Mouse (Mus musculus): ENCODE results near the gene Rmnd5b.
"Not testable (repeated sequence)": the region's sequence is repeated elsewhere in the genome, so short reads cannot be mapped to it uniquely, and the experiment has no call there.

Rmnd5b gene

DNA sequence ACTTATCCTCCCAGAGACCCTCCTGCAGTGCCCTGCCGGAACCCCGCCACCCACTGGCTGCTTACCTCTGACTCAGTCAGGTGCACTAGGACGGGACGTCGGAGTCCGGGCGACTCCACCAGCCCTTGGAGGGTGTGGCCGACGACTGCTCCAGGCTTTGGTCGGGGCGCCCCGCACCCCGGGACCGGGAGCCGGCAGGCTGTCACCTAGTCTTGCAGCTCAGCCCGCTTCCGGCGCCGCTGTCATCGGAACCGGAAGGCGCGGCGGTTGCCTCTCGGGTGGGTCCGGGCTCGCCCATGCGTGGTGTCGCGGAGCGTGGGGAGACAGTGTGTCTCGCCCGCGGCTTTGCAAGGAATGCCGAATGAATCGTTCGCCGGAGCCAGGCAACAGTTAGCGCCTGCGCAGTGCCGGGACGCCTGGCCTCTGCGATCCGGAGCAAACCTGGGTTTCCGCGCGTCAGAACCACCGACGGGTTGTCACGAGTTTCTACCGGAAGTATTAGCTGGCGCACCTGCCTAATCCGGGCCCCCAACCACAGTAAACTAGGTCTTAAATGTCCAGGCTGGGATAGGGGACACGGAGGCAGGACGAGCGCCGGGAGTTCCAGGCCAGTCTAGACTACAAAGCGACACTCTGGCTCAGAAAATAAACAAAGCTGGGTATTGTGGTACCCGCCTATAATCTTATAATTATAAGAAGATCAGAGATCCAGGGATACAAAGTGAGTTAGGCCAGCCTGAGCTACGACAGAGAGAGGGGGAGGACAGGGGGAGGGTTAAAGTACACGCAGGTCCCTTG is at the start of gene Rmnd5b:
Gene Rmnd5b, minus strand, starts transcription at position 372 of the 798 bp plus-strand sequence.
- DNase-seq (ENCODE audit: low spot score in 2 of 2): peak; percentile 89 to 90

DNA sequence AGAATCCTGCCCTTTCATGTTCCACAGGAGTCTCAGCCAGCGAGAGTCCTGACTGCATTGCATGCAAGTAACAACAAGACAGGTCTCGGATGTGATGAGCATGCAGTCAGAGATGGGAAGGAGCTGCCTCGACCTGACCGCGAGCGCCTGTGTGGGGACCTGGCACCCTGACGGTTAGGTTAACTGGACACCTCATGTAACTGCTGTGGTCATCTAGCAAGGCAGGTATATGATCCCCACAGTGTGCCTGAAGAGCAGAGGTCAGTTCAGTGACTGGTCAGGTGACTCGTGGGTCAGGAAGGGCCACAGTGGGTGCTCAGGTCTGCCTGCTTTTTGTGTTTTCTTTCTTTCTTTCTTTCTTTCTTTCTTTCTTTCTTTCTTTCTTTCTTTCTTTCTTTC is 46.3 kb upstream of the Rmnd5b start:
- no peak for DNase-seq (ENCODE audit: low spot score in 2 of 2)

DNA sequence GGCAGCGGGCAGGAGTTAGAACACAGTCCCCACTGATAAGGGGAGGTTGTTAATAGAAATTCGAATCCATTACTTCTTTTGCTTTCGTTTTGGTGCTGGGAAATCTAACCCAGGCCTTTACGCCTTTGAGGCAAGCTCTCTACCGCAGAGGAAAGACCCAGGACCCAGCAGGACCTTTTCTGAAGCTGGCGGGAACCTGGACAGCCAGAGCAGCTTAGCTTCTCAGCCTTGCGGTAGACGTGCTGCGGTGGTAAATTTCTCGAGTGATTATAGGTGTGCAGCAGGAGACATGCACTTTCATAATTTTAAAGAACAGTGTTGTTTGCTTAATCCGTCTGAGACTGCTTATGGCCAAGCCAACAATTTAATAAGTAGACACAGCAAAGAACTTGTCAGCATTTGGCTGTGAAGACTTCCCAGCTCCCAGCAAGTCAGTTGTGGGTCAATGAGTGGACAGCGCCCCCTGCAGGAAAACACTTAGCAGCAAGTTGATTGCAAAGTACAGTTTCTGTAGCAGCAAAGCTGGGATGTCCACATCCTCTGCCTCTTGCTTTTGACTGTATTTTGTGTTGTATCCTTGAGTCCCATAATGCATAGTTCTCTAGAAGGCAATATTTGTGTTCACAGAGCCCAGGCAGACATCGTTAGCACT is 45.8 kb upstream of the Rmnd5b start:
- peak; percentile 50 to 82 for DNase-seq (ENCODE audit: low spot score in 2 of 2)

DNA sequence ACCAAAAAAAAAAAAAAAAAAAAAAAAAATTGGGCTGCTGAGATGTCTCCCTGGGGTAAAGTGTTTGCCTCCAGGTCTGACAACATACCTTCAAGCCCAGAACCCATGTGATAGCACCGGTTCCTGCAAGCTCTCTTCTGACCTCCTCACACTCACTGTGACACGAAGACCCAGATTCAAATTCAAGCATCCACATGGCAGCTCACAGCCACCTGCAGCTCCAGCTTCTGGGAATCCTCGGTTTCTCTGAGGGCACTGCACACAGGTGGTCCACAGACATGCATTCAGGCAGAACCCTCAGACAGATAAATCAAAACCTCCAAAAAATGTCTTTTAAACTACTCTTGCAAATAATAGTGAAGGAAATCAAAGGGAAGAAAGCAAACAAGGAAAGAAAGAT is 43.8 kb upstream of the Rmnd5b start:
- no peak for DNase-seq (ENCODE audit: low spot score in 2 of 2)

DNA sequence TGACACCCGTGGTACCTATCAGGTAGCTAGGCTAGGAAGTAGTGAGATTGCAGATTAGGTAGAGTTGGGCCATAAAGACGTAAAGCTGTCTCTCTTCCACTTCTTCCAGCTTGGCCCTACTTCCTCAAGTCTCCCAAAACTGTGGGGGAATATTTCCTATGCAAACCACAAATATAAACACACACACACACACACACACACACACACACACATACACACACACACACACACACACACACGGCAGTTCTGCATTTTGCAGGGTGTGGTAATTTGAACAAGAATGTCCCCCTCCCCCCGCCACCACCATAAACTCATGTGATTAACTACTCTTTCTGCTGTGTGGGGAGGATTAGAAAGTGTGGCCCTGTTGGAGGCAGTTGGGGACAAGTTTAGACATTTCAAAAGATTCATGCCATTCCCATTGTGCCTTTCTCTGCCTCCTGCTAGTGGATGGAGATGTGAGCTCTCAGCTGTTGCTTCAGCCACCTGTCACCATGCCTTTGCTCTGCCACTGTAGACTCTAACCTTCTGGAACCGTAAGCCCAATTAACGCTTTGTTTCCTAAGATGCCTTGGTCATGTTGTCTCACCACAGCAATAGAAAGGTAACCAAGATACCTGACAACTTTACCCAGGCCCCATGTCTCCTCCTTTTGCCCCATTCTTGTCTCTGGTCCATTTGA is 42.2 kb upstream of the Rmnd5b start:
- DNase-seq (ENCODE audit: low spot score in 2 of 2): no peak

DNA sequence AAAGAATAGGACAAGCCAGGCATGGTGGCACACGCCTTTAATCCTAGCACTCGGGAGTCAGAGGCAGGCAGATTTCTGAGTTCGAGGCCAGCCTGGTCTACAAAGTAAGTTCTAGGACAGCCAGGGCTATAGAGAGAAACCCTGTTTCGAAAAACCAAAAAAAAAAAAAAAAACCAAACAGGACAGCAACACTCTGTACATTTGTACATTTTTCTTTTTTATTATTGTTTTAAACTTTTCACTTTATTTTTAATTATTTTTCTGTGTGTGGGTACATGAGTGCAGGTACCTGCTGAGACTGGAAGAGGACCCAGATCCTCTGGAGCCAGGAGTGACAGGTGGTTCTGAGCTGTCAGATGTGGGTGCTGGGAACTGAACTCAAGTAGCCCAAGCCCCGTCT is 39.7 kb upstream of the Rmnd5b start:
- no peak for DNase-seq (ENCODE audit: low spot score in 2 of 2)

DNA sequence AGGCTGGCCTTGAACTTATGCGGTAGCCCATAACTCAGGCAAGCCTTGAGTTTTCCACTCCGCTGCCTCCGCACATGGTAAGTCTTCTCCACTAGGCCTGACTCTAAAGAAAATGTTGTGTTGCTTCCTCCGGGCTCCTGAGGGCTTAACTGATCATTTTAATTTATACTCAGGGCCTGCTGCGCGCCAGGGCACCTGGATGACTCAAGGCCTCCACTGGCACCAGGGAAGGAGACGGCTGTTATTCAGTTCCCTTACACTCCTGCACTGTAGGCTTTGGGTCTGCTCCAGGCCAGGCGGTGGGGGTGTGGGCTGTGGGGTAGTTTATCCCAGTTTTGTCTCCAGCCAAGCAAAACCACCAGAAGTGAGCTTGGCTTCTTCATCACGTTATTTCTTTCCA is 37.6 kb upstream of the Rmnd5b start:
- no peak for DNase-seq (ENCODE audit: low spot score in 2 of 2)

DNA sequence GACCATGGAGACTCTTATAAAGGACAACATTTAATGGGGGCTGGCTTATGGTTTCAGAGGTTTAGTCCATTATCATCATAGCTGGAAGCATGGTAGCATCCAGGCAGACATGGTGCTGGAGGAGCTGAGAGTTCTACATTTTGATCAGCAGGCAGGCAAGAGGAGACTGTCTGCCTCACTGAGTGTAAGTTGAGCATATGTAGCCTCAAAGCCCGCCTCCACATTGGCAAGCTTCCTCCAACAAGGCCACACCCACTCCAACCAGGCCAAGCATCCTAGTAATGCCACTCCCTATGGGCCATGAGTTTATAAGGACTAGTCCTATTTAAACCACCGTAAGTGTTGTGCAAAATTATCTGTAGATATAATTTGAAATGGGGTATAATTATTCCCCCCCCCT is 35.7 kb upstream of the Rmnd5b start:
- DNase-seq (ENCODE audit: low spot score in 2 of 2): no peak

DNA sequence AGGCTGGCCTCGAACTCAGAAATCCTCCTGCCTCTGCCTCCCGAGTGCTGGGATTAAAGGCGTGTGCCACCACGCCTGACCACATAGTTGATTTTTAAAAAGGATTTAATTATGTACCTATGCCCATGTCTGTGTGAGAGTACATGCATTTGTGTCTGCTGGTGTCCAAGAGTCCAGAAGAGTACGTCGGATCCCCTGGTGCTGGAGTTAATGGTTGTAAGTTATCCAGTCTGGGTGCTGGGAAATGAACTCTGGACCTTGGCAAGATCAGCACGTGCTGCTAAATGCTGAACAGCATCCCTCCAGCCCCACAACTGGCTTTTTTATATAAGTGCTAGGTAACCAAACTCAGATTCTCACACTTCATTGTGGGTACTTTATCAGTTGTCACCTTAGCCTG is 35.1 kb upstream of the Rmnd5b start:
- no peak for DNase-seq (ENCODE audit: low spot score in 2 of 2)

DNA sequence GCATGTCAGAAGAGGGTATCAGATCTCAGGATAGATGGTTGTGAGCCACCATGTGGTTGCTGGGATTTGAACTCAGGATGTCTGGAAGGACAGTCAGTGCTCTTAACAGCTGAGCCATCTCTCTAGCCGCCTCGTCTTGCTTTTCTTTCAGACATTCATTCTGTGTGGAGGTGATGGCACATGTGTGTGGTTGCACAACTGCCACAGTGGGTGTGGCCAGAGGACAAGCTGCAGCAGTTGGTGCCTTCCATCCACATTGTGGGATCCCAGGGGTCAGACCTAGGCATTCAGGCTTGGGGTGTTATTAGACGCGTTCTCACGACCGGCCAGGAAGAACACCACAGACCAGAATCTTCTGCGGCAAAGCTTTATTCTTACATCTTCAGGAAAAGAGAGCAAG is 29.1 kb upstream of the Rmnd5b start:
- not testable (repeated sequence) for DNase-seq (ENCODE audit: low spot score in 2 of 2)

DNA sequence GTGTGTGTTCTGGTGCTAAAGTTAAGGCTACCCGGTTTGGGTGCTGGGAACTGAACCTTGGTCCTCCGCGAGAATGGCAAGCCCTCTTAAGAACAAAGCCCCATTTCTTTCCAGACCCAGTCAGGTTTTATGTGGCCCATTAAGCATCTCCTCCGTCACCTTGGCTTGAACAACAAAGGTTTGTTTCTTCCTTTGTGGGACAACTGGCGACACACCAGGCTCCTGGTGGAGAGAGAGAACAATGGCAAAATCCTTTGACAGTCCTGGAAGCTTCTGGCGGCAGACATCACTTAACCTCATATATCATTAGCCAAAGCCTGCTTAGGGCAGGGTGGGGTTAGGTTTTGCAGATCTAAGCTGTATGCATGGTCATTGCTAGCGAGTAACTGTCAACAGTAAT is 26.9 kb upstream of the Rmnd5b start:
- DNase-seq (ENCODE audit: low spot score in 2 of 2): no peak

DNA sequence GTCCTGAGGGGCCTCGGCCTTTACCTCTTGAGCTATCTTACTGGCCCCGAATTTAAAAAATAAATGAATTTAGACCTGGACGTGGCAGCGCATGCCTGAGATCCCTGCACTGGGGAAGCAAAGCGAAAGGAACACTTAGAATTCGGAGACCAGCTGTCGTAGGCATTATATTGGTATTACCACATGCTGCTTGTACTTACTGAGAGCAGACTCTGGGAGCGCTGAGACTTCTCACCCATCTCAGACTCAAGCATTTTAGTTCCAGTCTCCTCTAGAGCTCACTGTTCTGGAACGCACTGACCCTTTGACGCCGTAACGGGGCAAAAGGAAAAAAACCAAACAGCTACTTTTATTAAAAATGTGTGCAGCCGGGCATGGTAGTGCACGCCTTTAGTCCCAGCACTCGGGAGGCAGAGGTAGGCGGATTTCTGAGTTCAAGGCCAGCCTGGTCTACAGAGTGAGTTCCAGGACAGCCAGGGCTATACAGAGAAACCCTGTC is 26.2 kb upstream of the Rmnd5b start:
- no peak for DNase-seq (ENCODE audit: low spot score in 2 of 2)

DNA sequence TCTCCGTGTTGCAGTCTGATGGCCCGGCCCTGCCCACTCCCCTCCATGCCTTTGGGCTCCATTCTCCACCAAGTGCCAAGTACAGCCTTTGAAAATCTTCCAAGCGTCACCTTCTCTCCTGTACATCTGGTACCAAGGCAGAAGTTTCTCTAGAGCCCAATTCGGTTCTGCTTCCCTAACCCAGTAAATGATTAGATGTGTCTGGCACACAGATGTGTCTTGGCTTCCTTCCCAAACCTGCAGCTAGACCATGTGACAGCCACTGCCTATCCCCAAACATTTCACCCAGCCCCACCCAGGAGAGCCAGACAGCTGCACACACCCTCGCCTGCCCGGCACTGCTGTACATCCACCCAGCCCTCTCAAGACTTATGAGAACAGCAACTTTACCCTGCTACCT is 23.0 kb upstream of the Rmnd5b start:
- DNase-seq (ENCODE audit: low spot score in 2 of 2): peak in 1 of 2 experiments; percentile 55

DNA sequence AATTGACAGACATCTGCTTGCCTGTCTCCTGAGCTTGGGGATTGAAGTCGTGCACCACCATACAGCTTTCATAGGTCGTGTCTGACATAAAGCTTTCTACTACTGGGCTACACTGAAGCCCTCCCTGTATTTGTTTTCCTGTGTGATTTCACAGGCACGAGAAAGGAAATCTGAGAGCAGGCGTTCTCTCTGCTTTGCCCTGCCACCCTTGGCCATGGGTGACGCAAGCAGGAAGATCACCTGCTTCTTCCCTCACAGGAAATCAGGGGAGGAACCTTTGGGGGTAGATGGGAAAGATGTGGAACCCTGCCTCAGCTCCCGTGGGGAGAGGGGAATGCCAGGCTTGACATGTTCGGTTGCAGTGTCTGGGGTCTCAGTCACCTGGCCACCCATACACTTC is 22.6 kb upstream of the Rmnd5b start:
- no peak for DNase-seq (ENCODE audit: low spot score in 2 of 2)

DNA sequence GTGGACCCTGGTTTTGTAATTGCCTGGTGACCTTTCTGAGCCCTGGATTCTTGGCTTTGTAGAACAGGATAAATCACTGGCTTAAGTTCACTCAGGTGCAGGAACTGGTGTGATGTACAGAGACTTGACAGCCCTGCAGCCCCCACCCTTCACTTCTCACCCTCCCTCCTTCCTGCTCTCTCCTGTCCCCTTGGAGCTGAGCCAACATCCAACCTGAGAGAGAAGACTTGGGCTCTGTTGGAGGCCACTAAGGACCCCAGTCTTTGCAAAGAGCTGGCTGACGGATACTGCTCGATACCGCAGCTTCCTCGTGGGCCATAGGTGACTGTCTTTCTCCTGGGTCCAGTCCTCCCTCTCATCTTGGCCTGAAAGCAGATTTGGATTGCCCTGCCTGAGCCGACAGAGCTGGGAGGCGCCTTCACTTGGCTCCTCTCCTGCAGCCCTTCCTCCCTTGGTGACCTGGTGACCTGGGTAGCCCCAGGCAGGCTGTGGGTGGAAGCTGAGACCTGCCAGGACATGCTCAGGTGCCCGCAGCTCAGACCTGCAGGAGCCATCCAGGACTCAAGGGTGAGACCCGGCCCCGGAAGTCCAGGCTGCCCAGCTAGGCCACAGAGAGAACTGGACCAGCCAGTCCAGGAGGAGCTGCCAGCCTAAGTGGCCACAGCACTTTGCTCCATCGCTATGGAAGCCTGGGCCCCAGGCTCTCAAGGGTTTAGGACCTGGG is 21.3 kb upstream of the Rmnd5b start:
- no peak for DNase-seq (ENCODE audit: low spot score in 2 of 2)

DNA sequence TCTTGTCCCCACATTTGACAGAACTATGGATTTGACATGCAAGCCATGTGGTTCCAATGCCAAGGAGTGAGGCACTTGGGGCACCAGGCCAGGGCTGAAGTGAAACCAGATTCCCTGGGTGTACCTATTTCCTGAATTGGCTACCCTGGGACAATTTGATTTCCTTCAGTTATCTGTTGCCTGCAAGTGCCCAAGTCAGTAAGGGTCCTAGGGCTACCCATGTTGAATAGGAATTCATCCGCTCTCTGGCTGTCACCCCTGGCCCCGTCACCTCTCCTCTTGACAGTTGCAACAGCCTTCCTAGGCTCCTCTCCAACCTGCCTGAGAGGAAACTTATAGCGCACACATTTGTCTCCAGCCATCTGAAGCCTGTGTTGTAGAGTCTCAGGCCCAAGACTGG is 19.2 kb upstream of the Rmnd5b start:
- DNase-seq (ENCODE audit: low spot score in 2 of 2): no peak

DNA sequence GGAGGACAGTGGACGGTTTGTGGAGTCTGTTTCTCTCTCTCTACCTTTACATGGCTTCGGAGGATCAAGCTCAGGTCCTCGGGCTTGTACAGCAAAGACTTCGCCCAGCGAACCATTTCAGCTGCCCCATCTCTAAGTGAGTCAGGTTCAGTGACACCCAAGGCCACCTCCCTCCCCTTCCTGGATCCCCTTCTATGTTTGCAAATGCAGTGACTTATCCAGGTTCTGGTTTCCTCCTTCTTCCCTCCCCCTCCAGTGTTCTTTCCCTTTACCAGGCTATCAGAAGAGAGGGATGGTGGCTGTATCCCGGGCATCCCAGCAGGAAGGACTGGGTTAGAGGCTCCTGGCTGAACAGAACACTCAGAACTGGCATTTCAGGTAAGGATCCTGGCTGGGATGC is 18.0 kb upstream of the Rmnd5b start:
- DNase-seq (ENCODE audit: low spot score in 2 of 2): no peak

DNA sequence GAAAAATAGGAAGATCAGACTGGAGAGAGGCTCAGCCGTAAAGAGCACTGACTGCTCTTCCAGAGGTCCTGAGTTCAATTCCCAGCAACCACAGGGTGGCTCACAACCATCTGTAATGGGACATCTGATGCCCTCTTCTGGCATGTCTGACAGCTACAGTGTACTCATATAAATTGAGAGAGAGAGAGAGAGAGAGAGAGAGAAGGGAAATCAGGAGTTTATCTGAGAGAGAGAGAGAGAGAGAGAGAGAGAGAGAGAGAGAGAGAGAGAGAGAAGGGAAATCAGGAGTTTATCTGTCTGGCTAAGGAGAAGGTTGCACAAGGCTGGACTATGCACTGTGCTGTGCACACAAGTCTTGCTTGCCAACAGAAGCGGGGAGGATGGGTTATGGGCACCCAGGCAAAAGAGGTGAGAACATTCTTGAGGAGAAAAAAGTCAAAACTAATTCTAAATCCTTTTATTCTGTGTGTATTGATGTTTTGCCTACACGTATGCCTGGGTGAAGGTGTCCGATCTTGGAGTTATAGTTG is 17.3 kb upstream of the Rmnd5b start:
- no peak for DNase-seq (ENCODE audit: low spot score in 2 of 2)

DNA sequence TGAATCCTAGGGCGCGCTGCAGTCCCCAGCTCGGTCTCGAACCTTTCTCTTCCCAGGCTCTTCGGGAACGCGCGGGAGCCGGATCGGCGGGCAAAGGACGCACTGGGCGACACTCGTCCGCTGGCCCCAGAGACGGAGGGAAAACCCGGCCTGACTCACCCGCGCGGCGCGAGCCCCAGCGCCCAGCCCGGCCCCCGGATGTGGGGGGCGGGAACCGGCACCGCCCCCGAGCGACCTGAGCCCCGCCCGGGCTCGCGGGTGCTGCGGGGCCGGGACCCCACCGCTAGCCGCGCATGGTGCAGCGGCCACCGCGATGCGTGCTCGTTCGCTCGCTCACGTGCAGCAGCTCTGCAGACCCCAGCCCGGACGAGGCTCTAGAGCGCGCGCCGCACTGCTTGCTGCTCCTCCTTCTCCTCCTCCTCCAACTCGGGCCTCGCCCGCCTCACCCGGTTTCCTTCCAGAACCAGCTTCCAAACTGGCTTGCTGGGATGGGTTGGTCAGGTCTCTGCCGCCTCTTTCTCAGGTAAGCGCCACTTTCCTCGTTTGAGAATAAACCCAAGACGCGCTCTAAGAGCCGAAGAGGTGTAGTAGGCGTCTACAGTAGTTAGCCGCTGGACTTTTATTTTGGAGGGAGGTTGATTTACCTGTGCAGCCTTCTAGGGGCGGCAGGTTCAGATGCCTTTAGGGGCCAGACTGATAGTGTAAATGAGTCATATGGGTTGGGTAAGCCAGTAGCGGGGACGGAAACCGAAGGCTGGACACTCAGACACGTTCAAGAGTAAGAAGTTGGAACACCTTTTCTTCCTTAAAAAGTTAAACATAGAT is 15.2 kb upstream of the Rmnd5b start, which contains the start of the genes N4bp3 and D930048N14Rik:
Gene N4bp3, minus strand, starts transcription at position 152 of the 825 bp plus-strand sequence.
Gene D930048N14Rik, plus strand, starts transcription at position 264 of the 825 bp plus-strand sequence.
- DNase-seq (ENCODE audit: low spot score in 2 of 2): peak; percentile 76 to 77

DNA sequence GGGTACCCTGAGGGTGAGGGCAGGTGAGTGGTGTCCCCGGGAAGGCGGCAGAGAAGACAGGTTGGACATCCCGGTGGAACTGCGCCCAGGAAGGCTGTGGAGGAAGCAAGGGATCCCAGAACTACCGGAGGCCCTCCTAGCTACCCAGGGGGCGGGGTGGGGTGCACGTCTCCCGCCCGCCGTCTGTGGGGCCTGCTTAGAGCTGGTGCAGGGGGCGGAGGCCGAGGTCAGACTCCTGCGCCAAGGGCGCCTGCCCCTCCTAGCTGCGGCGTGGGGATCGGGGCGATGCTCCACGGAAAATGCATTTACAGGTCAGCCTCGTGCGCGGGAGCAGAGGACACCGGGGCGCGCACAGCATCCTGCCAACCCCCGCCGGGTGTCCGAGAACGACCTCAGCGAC is 14.6 kb upstream of the Rmnd5b start:
- DNase-seq (ENCODE audit: low spot score in 2 of 2): no peak

DNA sequence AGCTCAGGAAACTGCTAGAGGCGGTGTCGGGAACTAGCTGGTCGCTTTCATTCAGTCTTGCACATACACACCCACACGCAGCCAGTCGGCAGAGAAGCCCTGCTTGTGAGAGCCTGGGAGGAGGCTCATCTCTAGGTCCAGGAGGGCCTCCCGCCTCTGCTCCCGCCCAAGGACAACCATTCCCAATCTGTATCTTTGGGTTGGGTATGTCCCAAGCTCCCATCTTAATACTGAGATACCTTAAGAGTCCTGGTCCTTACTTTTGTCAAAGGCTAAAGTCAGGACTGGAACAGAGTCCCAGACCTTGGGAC is 14.1 kb upstream of the Rmnd5b start:
- DNase-seq (ENCODE audit: low spot score in 2 of 2): no peak

Measured in heart, adult 9 months (tissue).